Mouse (Mus musculus) heart, embryonic 12.5 days (tissue): ENCODE measurements around the gene Ahnak2. TPM values are rescaled to one million over a fixed set of nuclear protein-coding genes. Genes with fewer than 3 reads are reported as not detected.
A peak's percentile ranks its signal among the peaks of the same experiment; 100 is the strongest.

Experiments
- ATAC-seq: fragments of 200-750 bp; cut with Nextera tagmentation; 2 replicates; pipeline ENCODE4 v1.8.0; 2017; ENCODE audit warnings: moderate TSS enrichment, moderate library complexity; ENCODE audit not compliant: insufficient number of reproducible peaks, low FRiP score
- H3K27ac ChIP-seq: fragments of 300-500 bp; sonication (generic); 2 replicates; pipeline ENCODE4 v1.5.1; 2016; ENCODE audit warnings: mild to moderate bottlenecking, moderate library complexity; ENCODE audit not compliant: poor library complexity, severe bottlenecking
- H3K27me3 ChIP-seq: fragments of 300-500 bp; sonication (generic); replicated peaks from 2 replicates; pipeline ENCODE4 v1.6.1; 2016; ENCODE audit warnings: mild to moderate bottlenecking, moderate library complexity
- H3K36me3 ChIP-seq: fragments of 300-500 bp; sonication (generic); 2 replicates; pipeline ENCODE4 v1.6.1; 2016; ENCODE audit warnings: mild to moderate bottlenecking, moderate library complexity
- H3K4me1 ChIP-seq: fragments of 300-500 bp; sonication (generic); replicated peaks from 2 replicates; pipeline ENCODE4 v1.6.1; 2016; ENCODE audit warnings: mild to moderate bottlenecking
- H3K4me2 ChIP-seq: fragments of 300-500 bp; sonication (generic); 2 replicates; pipeline ENCODE4 v1.6.1; 2016; ENCODE audit warnings: mild to moderate bottlenecking, moderate library complexity
- H3K4me3 ChIP-seq: fragments of 300-500 bp; sonication (generic); 2 replicates; pipeline ENCODE4 v1.5.1; 2016; ENCODE audit warnings: mild to moderate bottlenecking
- H3K9ac ChIP-seq: fragments of 300-500 bp; sonication (generic); 2 replicates; pipeline ENCODE4 v1.6.1; 2016; ENCODE audit warnings: mild to moderate bottlenecking, moderate library complexity
- H3K9me3 ChIP-seq: fragments of 300-500 bp; sonication (generic); replicated peaks from 2 replicates; pipeline ENCODE4 v1.6.1; 2016; ENCODE audit warnings: mild to moderate bottlenecking, moderate library complexity
- WGBS: fragments of 180-500 bp; shearing (Covaris S2); methylation state at CpG from one replicate; pipeline ENCODE4 v1.1.7; 2016; 5-methylcytosine and 5-hydroxymethylcytosine counted together
- polyA plus RNA-seq: library from polyadenylated mRNA; unstranded; fragments of >200 nt; fragmentation: Nextera tagmentation; extraction: Ambion mirVana; gene quantifications from 2 replicates; pipeline ENCODE4 v1.2.1, GENCODE M21; 2016

The Ahnak2 gene
- polyA plus RNA-seq, 1 experiment from 2014 or later: 1.4 TPM

GRCm38 (mm10) chr12:112743168-112743975 is 59.1 kb downstream of the Ahnak2 start:
- Histone ChIP-seq H3K27me3 (no peaks in the 10 kb centered on the region), H3K27ac (no peak overlapping the region), H3K9ac (peak overlapping the region; percentile 49; the same call in 1 of the 2 replicates), H3K36me3 (peaks cover 21% of the 10 kb centered on the region), H3K4me2 (no peak overlapping the region), H3K9me3 (no peaks in the 10 kb centered on the region), H3K4me3 (no peak overlapping the region), H3K4me1 (peaks cover 32% of the 10 kb centered on the region)
- ATAC-seq: peak; percentile 63; the same call in 1 of the 2 replicates
- WGBS: 51% methylated on average over 25 of the region's 25 CpGs

GRCm38 (mm10) chr12:112742768-112743167 is 59.7 kb downstream of the Ahnak2 start:
- H3K9ac ChIP-seq: peak overlapping the region; percentile 49; the same call in 1 of the 2 replicates
- no peak overlapping the region for H3K27ac ChIP-seq
- no peak overlapping the region for H3K4me3 ChIP-seq
- H3K4me2 ChIP-seq: no peak overlapping the region
- H3K9me3 ChIP-seq: no peaks in the 10 kb centered on the region
- H3K4me1 ChIP-seq: peaks cover 31% of the 10 kb centered on the region
- WGBS: 57% methylated on average over 6 of the region's 6 CpGs
- H3K27me3 ChIP-seq: no peaks in the 10 kb centered on the region
- 0 out of 2 replicates have a peak, but pooled peaks have one; percentile 19 for ATAC-seq
- peaks cover 27% of the 10 kb centered on the region for H3K36me3 ChIP-seq

- no peak for ATAC-seq
- Histone ChIP-seq H3K4me1 (peaks cover 11% of the 10 kb centered on the region), H3K4me2 (no peak overlapping the region), H3K27ac (no peak overlapping the region), H3K9ac (no peak overlapping the region), H3K9me3 (no peaks in the 10 kb centered on the region), H3K4me3 (no peak overlapping the region), H3K27me3 (no peaks in the 10 kb centered on the region), H3K36me3 (peaks cover 38% of the 10 kb centered on the region)
- WGBS: 88% methylated on average over 24 of the region's 24 CpGs
Measured at GRCm38 (mm10) chr12:112739023-112739568, 63.4 kb downstream of the Ahnak2 start.

GRCm38 (mm10) chr12:112738281-112739022 is 64.0 kb downstream of the Ahnak2 start:
- Histone ChIP-seq H3K4me2 (no peak overlapping the region), H3K9me3 (no peaks in the 10 kb centered on the region), H3K27me3 (no peaks in the 10 kb centered on the region), H3K4me3 (no peak overlapping the region), H3K36me3 (peaks cover 38% of the 10 kb centered on the region), H3K4me1 (peaks cover 7% of the 10 kb centered on the region), H3K9ac (no peak overlapping the region), H3K27ac (no peak overlapping the region)
- ATAC-seq: no peak
- 89% methylated on average over 31 of the region's 31 CpGs for WGBS

- no peak overlapping the region for H3K9ac ChIP-seq
- no peak overlapping the region for H3K4me3 ChIP-seq
- peaks cover 1% of the 10 kb centered on the region for H3K4me1 ChIP-seq
- no peaks in the 10 kb centered on the region for H3K9me3 ChIP-seq
- no peak overlapping the region for H3K4me2 ChIP-seq
- H3K27me3 ChIP-seq: no peaks in the 10 kb centered on the region
- 88% methylated on average over 14 of the region's 14 CpGs for WGBS
- peaks cover 40% of the 10 kb centered on the region for H3K36me3 ChIP-seq
- no peak overlapping the region for H3K27ac ChIP-seq
- no peak for ATAC-seq
Measured at GRCm38 (mm10) chr12:112737761-112738160, 64.7 kb downstream of the Ahnak2 start.

- H3K27ac ChIP-seq: no peak overlapping the region
- H3K9me3 ChIP-seq: no peaks in the 10 kb centered on the region
- H3K4me3 ChIP-seq: no peak overlapping the region
- H3K36me3 ChIP-seq: peaks cover 44% of the 10 kb centered on the region
- no peaks in the 10 kb centered on the region for H3K27me3 ChIP-seq
- H3K4me2 ChIP-seq: no peak overlapping the region
- no peaks in the 10 kb centered on the region for H3K4me1 ChIP-seq
- ATAC-seq: no peak
- 79% methylated on average over 7 of the region's 7 CpGs for WGBS
- no peak overlapping the region for H3K9ac ChIP-seq
Measured at GRCm38 (mm10) chr12:112737081-112737480, 65.4 kb downstream of the Ahnak2 start.

GRCm38 (mm10) chr12:112736636-112736925 is 65.9 kb downstream of the Ahnak2 start:
- Histone ChIP-seq H3K4me3 (no peak overlapping the region), H3K27ac (no peak overlapping the region), H3K9me3 (no peaks in the 10 kb centered on the region), H3K36me3 (peaks cover 46% of the 10 kb centered on the region), H3K27me3 (no peaks in the 10 kb centered on the region), H3K9ac (no peak overlapping the region), H3K4me1 (no peaks in the 10 kb centered on the region), H3K4me2 (no peak overlapping the region)
- ATAC-seq: no peak
- 87% methylated on average over 10 of the region's 10 CpGs for WGBS

GRCm38 (mm10) chr12:112735896-112736635 is 66.4 kb downstream of the Ahnak2 start:
- Histone ChIP-seq H3K27me3 (no peaks in the 10 kb centered on the region), H3K9ac (no peak overlapping the region), H3K4me1 (no peaks in the 10 kb centered on the region), H3K4me2 (no peak overlapping the region), H3K27ac (no peak overlapping the region), H3K4me3 (no peak overlapping the region), H3K36me3 (peaks cover 46% of the 10 kb centered on the region), H3K9me3 (no peaks in the 10 kb centered on the region)
- 86% methylated on average over 29 of the region's 29 CpGs for WGBS
- ATAC-seq: no peak

- Histone ChIP-seq H3K4me1 (no peaks in the 10 kb centered on the region), H3K4me3 (no peak overlapping the region), H3K9ac (no peak overlapping the region), H3K4me2 (no peak overlapping the region), H3K27me3 (no peaks in the 10 kb centered on the region), H3K9me3 (no peaks in the 10 kb centered on the region), H3K36me3 (peaks cover 46% of the 10 kb centered on the region), H3K27ac (no peak overlapping the region)
- no peak for ATAC-seq
- WGBS: 82% methylated on average over 19 of the region's 19 CpGs
Measured at GRCm38 (mm10) chr12:112734881-112735655, 67.4 kb downstream of the Ahnak2 start.

GRCm38 (mm10) chr12:112734108-112734820 is 68.2 kb downstream of the Ahnak2 start:
- H3K36me3 ChIP-seq: peaks cover 41% of the 10 kb centered on the region
- ATAC-seq: no peak
- H3K27me3 ChIP-seq: no peaks in the 10 kb centered on the region
- 70% methylated on average over 2 of the region's 2 CpGs for WGBS
- H3K4me1 ChIP-seq: no peaks in the 10 kb centered on the region
- H3K27ac ChIP-seq: no peak overlapping the region
- no peak overlapping the region for H3K4me3 ChIP-seq
- H3K9ac ChIP-seq: no peak overlapping the region
- H3K4me2 ChIP-seq: no peak overlapping the region
- H3K9me3 ChIP-seq: no peaks in the 10 kb centered on the region
